Mouse (Mus musculus) left cerebral cortex, postnatal 36 days (tissue): ENCODE data around the gene Ppp4r4. TPM values are rescaled to one million over a fixed set of nuclear protein-coding genes. Genes with fewer than 3 reads are reported as not detected.
"Not testable (repeated sequence)": the region's sequence is repeated elsewhere in the genome, so short reads cannot be mapped to it uniquely, and the experiment has no call there.

ENCODE experiments used
- DNase-seq, 2 experiments: peaks; one replicate each; pipeline ENCODE4 v3.0.0; 2021 to 2022; ENCODE audit warnings: low spot score in 2 of 2, mixed read lengths in 1 of 2
- intact Hi-C: fragments of 180-260 bp; cut with DNase I; formaldehyde crosslinking; loops from one replicate; pipeline ENCODE4 v1.15.1; 2025
- total RNA-seq, 2 experiments: library from RNA; stranded (reverse); gene quantifications; 2 replicates each; pipeline ENCODE4 v1.2.3; 2021

The Ppp4r4 gene
- total RNA-seq, 2 experiments from 2014 or later: 23.4 to 25.1 TPM

GRCm38 (mm10) chr12:103601839-103602238, 69.8 kb downstream of the Ppp4r4 start:
- no peak for DNase-seq
- intact Hi-C loops: no loop called here

DNA sequence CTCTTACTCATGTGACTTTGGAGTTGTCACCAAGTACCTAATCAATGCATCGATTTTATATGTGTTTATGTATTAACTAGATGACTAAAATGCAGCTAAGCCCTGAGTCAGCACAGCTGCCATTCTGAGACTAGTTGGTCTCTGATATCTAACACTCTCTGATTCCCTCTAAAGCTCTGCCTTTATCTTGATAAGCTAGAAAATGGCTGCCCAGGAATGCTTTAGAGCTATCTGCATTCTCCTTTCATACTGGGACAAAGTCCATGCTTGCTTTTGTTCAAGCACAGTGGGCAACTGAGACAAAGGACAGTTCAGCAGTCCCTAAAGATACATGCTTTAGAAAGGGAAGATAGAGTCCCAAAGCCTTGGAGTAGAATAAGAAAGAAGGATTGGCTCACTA, 83.1 kb downstream of the Ppp4r4 start:
- intact Hi-C loops: no loop called here
- no peak for DNase-seq

GRCm38 (mm10) chr12:103615734-103616133, 83.7 kb downstream of the Ppp4r4 start:
- DNase-seq: no peak
- intact Hi-C loops: no loop called here

DNA sequence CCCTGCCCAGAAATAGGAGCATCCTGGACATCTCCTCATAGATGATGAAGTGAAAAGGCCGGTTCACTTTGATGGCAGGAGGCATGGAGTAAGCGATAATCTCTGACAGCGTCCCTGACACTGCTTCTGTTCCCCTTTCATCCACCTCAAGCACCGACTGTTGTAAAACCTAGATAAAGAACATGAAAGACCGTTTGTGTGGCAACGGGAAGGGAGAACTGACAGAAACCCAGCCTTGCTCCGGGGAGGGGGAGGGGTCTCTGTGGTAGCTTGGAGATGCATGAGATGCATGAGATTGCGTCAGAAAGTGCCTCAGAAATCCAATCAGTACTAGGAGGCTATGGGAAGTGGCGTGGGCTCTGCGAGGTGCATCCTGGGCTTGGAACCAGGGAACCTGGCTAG, 84.8 kb downstream of the Ppp4r4 start:
- DNase-seq: no peak
- intact Hi-C loops: no loop called here

GRCm38 (mm10) chr12:103631203-103631612, 99.1 kb downstream of the Ppp4r4 start, which contains the start of gene Serpina10:
Gene Serpina10, minus strand, starts transcription at chr12:103631444.
- no peak for DNase-seq
- intact Hi-C loops: no loop called here

GRCm38 (mm10) chr12:103634430-103634829, 102.3 kb downstream of the Ppp4r4 start:
- no peak for DNase-seq
- intact Hi-C loops: no loop called here

DNA sequence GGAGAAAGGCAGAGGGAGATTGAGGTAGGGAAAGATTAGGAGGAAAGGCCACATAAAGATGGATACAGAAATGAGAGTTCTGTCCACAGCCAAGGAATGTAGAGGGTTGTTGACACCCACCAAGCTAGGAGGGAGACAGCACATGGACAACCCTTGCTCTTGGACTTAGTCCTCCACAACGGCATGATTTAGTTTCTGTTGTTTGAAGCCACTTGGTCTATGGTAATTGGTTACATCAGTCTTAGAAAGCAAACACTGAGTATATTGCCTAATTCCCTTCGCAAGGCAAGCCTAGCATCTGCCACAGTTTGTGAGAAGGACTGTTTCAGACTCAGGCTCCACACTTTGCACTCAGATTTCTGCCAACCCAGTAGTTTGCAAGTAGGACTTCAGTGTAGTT, 103.8 kb downstream of the Ppp4r4 start:
- intact Hi-C loops: no loop called here
- DNase-seq: no peak

DNA sequence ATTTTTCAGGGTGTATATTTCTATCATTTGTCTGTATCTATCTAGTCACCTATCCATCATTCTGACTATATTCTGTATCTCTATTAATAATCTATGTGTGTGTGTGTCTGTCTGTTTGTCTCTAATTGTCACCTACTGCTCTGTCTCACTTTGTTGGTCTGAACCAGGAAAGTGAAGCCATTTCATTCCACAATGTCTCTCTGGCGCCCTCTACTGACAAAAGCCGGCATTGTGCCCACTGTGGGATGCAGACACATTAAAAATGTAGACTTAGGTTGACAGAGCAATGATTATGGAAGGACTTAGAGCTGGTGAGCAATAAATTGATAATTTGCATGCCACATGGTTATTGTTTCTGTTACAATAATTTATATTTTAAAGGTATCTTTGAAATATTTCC, 111.3 kb downstream of the Ppp4r4 start:
- peak; percentile 58 to 71 for DNase-seq
- intact Hi-C loops: loop anchor here (5.0 kb wide), 2 partner anchors 146 to 216 kb away; partner anchors contain the start of gene Ddx24

DNA sequence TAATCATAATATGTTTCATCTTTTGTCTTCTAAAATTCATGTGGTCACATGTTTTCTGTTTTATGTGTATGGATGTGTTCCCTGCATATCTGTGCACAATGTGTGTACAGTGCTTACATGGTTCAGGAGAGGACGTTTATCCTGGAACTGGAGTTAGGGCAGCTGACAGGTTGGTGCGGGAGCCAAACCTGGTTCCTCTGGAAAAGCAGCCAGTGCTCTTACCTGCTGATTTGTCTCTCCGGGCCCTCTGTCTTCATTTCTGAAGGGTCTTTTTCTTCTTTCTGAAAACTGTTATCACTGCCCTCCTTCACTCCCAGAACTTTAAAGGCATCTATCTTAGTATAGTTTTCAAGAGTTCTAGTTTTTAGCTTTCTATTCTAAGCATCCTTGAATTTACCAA, 111.7 kb downstream of the Ppp4r4 start:
- intact Hi-C loops: loop anchor here (5.0 kb wide), 2 partner anchors 147 to 217 kb away; partner anchors contain the start of gene Ddx24
- no peak for DNase-seq

- intact Hi-C loops: loop anchor here (5.0 kb wide), 2 partner anchors 147 to 217 kb away; partner anchors contain the start of gene Ddx24
- DNase-seq: no peak
These were observed 112.5 kb downstream of the Ppp4r4 start for GRCm38 (mm10) chr12:103644601-103645000.

DNA sequence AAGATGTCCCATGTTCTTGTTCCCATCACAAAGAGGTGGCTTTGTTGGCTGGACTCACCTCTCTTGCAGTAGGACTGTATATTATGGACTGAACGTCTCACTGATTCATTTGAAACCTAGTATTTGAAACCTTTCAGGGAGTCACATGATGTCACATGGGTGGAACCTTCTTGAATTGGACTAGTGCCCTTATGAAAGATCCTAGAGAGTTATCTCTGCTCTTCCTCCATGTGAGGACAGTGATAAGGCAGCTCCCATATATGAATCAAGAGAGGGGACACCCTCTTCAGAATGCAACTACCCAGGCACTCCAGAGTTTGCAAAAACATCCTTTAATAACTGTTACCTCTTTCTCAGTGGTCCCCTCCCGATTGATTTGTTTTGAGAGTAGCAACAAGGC, 114.2 kb downstream of the Ppp4r4 start:
- no peak for DNase-seq
- intact Hi-C loops: no loop called here

- intact Hi-C loops: no loop called here
- DNase-seq: no peak
These were observed 121.8 kb downstream of the Ppp4r4 start for GRCm38 (mm10) chr12:103653836-103654235.

DNA sequence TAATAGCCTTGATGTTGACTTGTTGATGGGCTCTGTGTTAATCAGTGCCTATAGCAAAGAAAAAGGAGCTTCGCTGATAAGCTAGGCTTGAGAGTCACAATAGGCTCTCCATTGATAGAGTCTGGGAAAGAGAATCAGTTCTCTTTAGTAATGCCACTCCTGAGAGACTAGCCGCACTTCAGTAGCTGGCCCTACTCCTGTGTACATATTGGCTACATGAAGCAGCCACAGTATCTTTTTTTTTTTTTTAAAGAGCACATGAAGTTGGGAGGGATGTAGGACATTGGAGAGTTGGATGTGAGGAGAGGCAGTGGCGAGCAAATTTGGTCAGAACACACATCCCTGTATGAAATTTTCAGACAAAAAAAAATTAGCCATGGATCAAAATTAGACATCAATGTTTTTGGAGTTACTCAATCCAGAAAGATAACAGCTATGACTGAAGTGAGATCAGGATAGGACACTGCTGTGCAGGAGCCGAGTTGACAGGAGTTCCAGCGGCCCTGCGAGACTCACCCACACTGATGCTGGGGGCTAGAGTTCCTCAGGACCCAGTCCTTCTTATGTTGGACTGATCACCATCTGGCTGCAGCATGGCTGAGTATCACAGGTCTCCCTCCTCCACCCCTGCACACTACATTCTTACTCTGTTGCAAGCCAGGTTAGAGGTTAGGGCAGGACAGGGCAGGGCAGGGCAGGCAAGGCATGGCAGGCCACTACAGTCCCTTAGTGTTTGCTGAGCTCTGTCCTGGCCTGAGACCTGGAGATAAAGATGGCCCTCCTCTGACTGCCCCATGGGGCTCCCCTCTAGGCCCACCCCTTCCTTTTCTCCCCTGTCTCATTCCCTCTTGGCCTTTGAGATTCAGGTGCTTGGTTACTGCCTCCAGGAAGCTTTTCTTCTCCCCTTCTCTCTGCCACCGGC, 123.3 kb downstream of the Ppp4r4 start:
- intact Hi-C loops: no loop called here
- no peak for DNase-seq

DNA sequence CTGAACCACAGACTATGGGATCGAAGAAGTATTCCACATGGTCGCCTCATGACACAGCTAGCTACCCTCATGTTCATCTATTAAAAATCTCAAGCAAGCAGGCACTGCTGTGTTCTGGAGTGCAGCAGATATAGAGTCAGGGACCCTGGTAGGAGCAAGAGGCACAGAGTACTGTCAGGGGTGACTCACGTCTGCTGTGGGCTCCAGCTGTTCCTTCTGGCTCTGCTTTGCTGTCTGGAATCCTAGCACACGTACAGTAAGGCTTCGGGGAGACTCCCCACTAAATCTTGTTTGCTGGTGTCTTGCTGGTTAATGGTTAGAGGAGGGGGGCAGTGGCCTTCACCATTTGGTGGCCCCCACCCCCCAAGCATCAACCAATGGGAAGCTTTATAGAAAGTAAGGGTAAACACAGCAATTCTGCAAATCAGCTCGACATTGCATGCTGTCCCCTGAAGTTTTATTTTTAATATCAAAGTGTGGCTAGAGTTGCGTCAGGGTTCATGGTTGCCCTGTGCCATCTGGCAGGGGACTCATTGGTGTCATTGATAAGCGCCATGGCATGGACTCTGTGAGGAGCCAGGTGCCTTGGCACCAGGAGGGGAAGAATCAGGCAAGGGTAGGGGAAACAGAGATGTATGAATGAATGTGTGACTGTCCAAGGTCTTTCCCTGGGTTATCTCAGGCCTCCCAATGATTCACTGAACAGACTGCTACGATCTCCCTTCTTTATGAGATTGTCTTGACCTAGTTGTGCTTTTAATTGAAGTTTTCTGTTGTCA, 125.0 kb downstream of the Ppp4r4 start, which contains the start of gene Serpina6:
TSS of gene Serpina6 (minus strand) at position 365 of the 779 bp plus-strand sequence.
- intact Hi-C loops: no loop called here
- DNase-seq: no peak

GRCm38 (mm10) chr12:103657991-103658390, 125.9 kb downstream of the Ppp4r4 start:
- no peak for DNase-seq
- intact Hi-C loops: no loop called here

GRCm38 (mm10) chr12:103659171-103659570, 127.1 kb downstream of the Ppp4r4 start:
- intact Hi-C loops: no loop called here
- no peak for DNase-seq

GRCm38 (mm10) chr12:103660076-103660475, 128.0 kb downstream of the Ppp4r4 start:
- DNase-seq: no peak
- intact Hi-C loops: no loop called here

- DNase-seq: not testable (repeated sequence)
These were observed 130.0 kb downstream of the Ppp4r4 start for GRCm38 (mm10) chr12:103662053-103662452.

More at GRCm38 (mm10) chr12:103662053-103662452, 130.0 kb downstream of the Ppp4r4 start:
- intact Hi-C loops: not testable (repeated sequence)
